Mouse (Mus musculus) ES-Bruce4 (cell line): Measurements from ENCODE around the gene Smtnl1.

ENCODE experiments used
- CTCF ChIP-seq: IDR thresholded peaks from one replicate; pipeline ENCODE4 v1.8.1; 2011; ENCODE audit warnings: low read depth, low read length
- EP300 ChIP-seq: IDR thresholded peaks from 2 replicates; pipeline ENCODE4 v1.6.1; 2011; ENCODE audit warnings: low read depth, low read length; ENCODE audit not compliant: insufficient read depth
- POLR2A ChIP-seq: IDR thresholded peaks from one replicate; pipeline ENCODE4 v1.8.1; 2011; ENCODE audit warnings: low read length; ENCODE audit not compliant: insufficient read depth

DNA sequence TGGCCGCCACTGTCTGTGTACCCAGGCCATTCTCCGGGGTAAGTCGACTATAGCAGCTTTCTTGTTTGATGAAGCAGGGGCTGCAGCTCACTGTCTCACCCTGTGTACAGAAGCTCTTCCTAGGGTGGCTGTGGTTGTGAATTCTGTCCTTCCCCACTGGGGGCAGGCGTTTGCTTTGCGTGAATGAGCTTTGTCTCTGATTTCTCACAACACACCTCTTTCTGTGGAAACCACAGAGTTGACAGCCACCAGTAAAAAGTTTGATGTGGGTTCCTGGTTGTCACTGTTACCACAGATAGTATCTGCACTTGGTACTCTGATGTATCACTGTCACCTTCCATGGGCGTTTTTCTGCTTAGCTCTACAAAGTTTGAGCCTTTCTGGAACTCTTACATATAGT lies 43.2 kb downstream of the Smtnl1 start:
- TF ChIP-seq POLR2A, result no peak
- no peak for TF ChIP-seq CTCF
- no peak for TF ChIP-seq EP300
